9 mouse cellular contexts compared by ENCODE assay signal in the genomic region with DNA sequence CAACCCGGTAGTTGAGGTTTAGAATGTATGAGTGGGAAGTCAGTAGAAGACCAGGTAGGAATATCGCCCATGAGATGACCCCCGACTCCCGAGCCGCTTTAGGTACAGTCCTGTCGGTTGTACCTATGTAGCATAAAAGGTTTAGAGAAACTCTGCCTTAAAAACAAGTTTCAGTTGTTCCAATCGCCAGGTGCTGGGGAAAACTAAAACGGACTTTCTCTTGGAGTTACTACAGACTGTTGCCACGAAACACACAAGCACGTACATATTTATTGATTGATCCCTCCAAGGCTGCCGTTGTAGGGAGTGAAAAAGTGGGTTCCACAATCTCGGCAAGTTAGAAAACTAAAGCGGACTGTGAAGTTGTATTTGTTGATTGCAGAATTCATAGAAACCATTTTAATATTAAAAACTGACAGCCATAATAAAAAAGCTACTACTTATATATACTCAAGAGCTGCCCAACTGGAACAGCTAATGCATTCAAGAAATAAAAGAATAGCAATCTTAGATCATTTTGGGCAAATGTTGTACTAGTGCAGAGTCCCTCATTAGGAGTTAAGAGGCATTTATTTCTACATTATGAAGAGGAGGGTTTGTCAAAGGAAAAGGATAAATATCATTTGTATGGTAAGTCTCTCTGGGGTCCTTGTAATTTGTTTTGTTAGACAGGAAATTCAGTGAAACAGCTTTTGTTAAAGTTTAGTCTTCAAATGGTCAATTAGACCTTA. TPM values are rescaled to one million over a fixed set of nuclear protein-coding genes. Genes with fewer than 3 reads are reported as not detected.
DNase-seq lines count a peak whose midpoint lies in the region; ATAC-seq and TF ChIP-seq lines count a peak whose summit lies in the region.
"Had no signal": no experiment of that assay in that cellular context is flagged by ENCODE, and none has a peak within 500 bp of the region (broad histone marks: within the 10 kb centered on the region; RNA-seq: fewer than 3 reads in every experiment).

No protein-coding gene starts in this region.

- TF ChIP-seq CTCF in CH12.LX (conservative IDR thresholded peaks at IDR 0.05 in 1 of 2, IDR thresholded peaks at IDR 0.05 in 1 of 2; ENCODE audit: low read depth in 2 of 2, low read length in 2 of 2), result no peak

- TF ChIP-seq POLR2A in CH12.LX (IDR thresholded peaks at IDR 0.05; ENCODE audit: low read depth, low read length), result no peak

- H3K27ac ChIP-seq in heart, embryonic 12.5 days (ENCODE audit: poor library complexity, severe bottlenecking), result peak overlapping the region; percentile 93
- no peak overlapping the region for H3K27ac ChIP-seq in CH12.LX (ENCODE audit: insufficient read depth, low read depth)
- peak overlapping the region; percentile 97 for H3K27ac ChIP-seq in forebrain, embryonic 12.5 days
- H3K27ac ChIP-seq in liver, embryonic 15.5 days (replicated peaks), result peak overlapping the region; percentile 97

- in situ Hi-C loops in CH12.LX (cut with MboI; ENCODE audit: low pct_ligation_motif_present, low pct_unique_long_range_greater_than_20kb, low sequenced_read_pairs), result no loop called here

- no peaks in the 10 kb centered on the region for H3K9me3 ChIP-seq in heart, embryonic 12.5 days (replicated peaks)
- H3K9me3 ChIP-seq in CH12.LX (replicated peaks; ENCODE audit: low read length), result peaks cover 2% of the 10 kb centered on the region
- no peaks in the 10 kb centered on the region for H3K9me3 ChIP-seq in forebrain, embryonic 12.5 days
- H3K9me3 ChIP-seq in liver, embryonic 15.5 days (replicated peaks), result no peaks in the 10 kb centered on the region

- no peak for TF ChIP-seq EP300 in CH12.LX (IDR thresholded peaks at IDR 0.05; ENCODE audit: low read length)

- ATAC-seq in heart, embryonic 12.5 days (ENCODE audit: insufficient number of reproducible peaks, low FRiP score), result no peak; the same call in 1 of the 2 replicates
- 0 out of 2 replicates have a peak, but pooled peaks have one; percentile 1 for ATAC-seq in forebrain, embryonic 12.5 days (ENCODE audit: low FRiP score)
- no peak; the same call in 1 of the 2 replicates for ATAC-seq in liver, embryonic 15.5 days (ENCODE audit: insufficient read depth)

- DNase-seq in heart, adult 8-10 months (ENCODE audit: low spot score), result no peak
- DNase-seq in CH12.LX (ENCODE audit: extremely low read depth), result peak; percentile 21
- no peak for DNase-seq in urinary bladder, postnatal 25 days (ENCODE audit: low spot score)
- no peak for DNase-seq in layer of hippocampus, postnatal 14 days (ENCODE audit: low spot score in 2 of 2)
- DNase-seq in embryo, embryonic 11 days, result no peak

- peak overlapping the region; percentile 78 for H3K4me2 ChIP-seq in heart, embryonic 12.5 days
- H3K4me2 ChIP-seq in CH12.LX (ENCODE audit: insufficient read depth, low read depth, poor library complexity, severe bottlenecking), result peak overlapping the region; percentile 95
- peak overlapping the region; percentile 88 for H3K4me2 ChIP-seq in forebrain, embryonic 12.5 days
- H3K4me2 ChIP-seq in liver, embryonic 15.5 days, result peak overlapping the region; percentile 97

- dilution Hi-C loops in CH12.LX (cut with MboI; ENCODE audit: extremely low pct_ligation_motif_present, extremely low pct_unique_long_range_greater_than_20kb, low sequenced_read_pairs), result no loop called here

- no peak for TF ChIP-seq RAD21 in CH12.LX (IDR thresholded peaks at IDR 0.05; ENCODE audit: low read depth, low read length)

- H3K4me3 ChIP-seq in heart, embryonic 12.5 days, result peak overlapping the region; percentile 94
- peak overlapping the region; percentile 83 to 99 (median 95) for H3K4me3 ChIP-seq in CH12.LX (replicated peaks in 1 of 3; ENCODE audit: low read depth in 2 of 3, low read length in 2 of 3, poor library complexity in 1 of 3)
- H3K4me3 ChIP-seq in forebrain, embryonic 12.5 days (replicated peaks), result peak overlapping the region; percentile 77
- peak overlapping the region; percentile 87 for H3K4me3 ChIP-seq in liver, embryonic 15.5 days (replicated peaks)

- peaks cover 8% of the 10 kb centered on the region for H3K4me1 ChIP-seq in heart, embryonic 12.5 days (replicated peaks)
- peaks cover 3 to 46% of the 10 kb centered on the region in 2 experiments; a peak in 3 of 4 replicates for H3K4me1 ChIP-seq in CH12.LX (ENCODE audit: control insufficient read depth in 1 of 2, insufficient read depth in 2 of 2)
- peaks cover 16% of the 10 kb centered on the region for H3K4me1 ChIP-seq in forebrain, embryonic 12.5 days
- H3K4me1 ChIP-seq in liver, embryonic 15.5 days (replicated peaks), result peaks cover 15% of the 10 kb centered on the region

- 5% methylated on average over 13 of the region's 13 CpGs for WGBS in heart, embryonic 12.5 days
- 9% methylated on average over 13 of the region's 13 CpGs for WGBS in forebrain, embryonic 12.5 days
- WGBS in liver, embryonic 15.5 days (ENCODE audit: insufficient replicate concordance), result 1% methylated on average over 13 of the region's 13 CpGs

- peak overlapping the region; percentile 95 for H3K9ac ChIP-seq in heart, embryonic 12.5 days
- peak overlapping the region; percentile 95 for H3K9ac ChIP-seq in CH12.LX (ENCODE audit: insufficient read depth, low read depth)
- H3K9ac ChIP-seq in forebrain, embryonic 12.5 days, result peak overlapping the region; percentile 90
- H3K9ac ChIP-seq in liver, embryonic 15.5 days, result peak overlapping the region; percentile 96

- peaks cover 41% of the 10 kb centered on the region for H3K79me2 ChIP-seq in CH12.LX (replicated peaks; ENCODE audit: control insufficient read depth, extremely low read depth, insufficient read depth, poor library complexity, severe bottlenecking)

- peaks cover 5% of the 10 kb centered on the region; the same call in 1 of the 2 replicates for H3K36me3 ChIP-seq in heart, embryonic 12.5 days
- H3K36me3 ChIP-seq in CH12.LX (replicated peaks in 1 of 2; ENCODE audit: control insufficient read depth in 1 of 2, insufficient read depth in 1 of 2, low read length in 1 of 2), result peaks cover 2 to 21% of the 10 kb centered on the region in 2 experiments
- H3K36me3 ChIP-seq in forebrain, embryonic 12.5 days (replicated peaks), result no peaks in the 10 kb centered on the region
- peaks cover 5% of the 10 kb centered on the region; the same call in 1 of the 2 replicates for H3K36me3 ChIP-seq in liver, embryonic 15.5 days (replicated peaks)

- no peaks in the 10 kb centered on the region for H3K27me3 ChIP-seq in heart, embryonic 12.5 days (replicated peaks)
- no peaks in the 10 kb centered on the region for H3K27me3 ChIP-seq in CH12.LX (replicated peaks)
- H3K27me3 ChIP-seq in forebrain, embryonic 12.5 days, result no peaks in the 10 kb centered on the region
- H3K27me3 ChIP-seq in liver, embryonic 15.5 days, result no peaks in the 10 kb centered on the region
- H3K27me3 ChIP-seq: Patski had no signal

TF ChIP-seq in CH12.LX, 34 proteins besides CTCF, POLR2A, EP300 and RAD21:
- 0 out of 2 replicates have a peak, but pooled peaks have one; percentile 2 for TF ChIP-seq CHD1 (IDR thresholded peaks at IDR 0.05; ENCODE audit: low read depth, low read length)
- 0 out of 2 replicates have a peak, but pooled peaks have one; percentile 36 for TF ChIP-seq MAZ (IDR thresholded peaks at IDR 0.05; ENCODE audit: low read depth, low read length)
- TF ChIP-seq UBTF (IDR thresholded peaks at IDR 0.05; ENCODE audit: low read depth, low read length), result no peak
- TF ChIP-seq ZKSCAN1 (IDR thresholded peaks at IDR 0.05; ENCODE audit: borderline replicate concordance, low read depth, low read length), result no peak
- TF ChIP-seq TBP (conservative IDR thresholded peaks at IDR 0.05; ENCODE audit: low read depth, low read length), result peak; percentile 19; the same call in 1 of the 2 replicates
- no peak for TF ChIP-seq RCOR1 (conservative IDR thresholded peaks at IDR 0.05; ENCODE audit: low read depth, low read length)
- TF ChIP-seq NRF1 (IDR thresholded peaks at IDR 0.05; ENCODE audit: low read depth, low read length), result no peak
- no peak for TF ChIP-seq ZC3H11A (IDR thresholded peaks at IDR 0.05; ENCODE audit: low read depth, low read length)
- TF ChIP-seq E2F4 (IDR thresholded peaks at IDR 0.05; ENCODE audit: insufficient replicate concordance, low read depth, low read length), result no peak
- peak; percentile 3; the same call in 1 of the 2 replicates for TF ChIP-seq SIN3A (IDR thresholded peaks at IDR 0.05; ENCODE audit: low read length)
- TF ChIP-seq NELFE (IDR thresholded peaks at IDR 0.05; ENCODE audit: low read depth, low read length), result no peak
- TF ChIP-seq HCFC1 (IDR thresholded peaks at IDR 0.05; ENCODE audit: low read depth, low read length), result no peak; the same call in 1 of the 2 replicates
- TF ChIP-seq MAX (IDR thresholded peaks at IDR 0.05; ENCODE audit: low read length), result no peak
TF ChIP-seq in CH12.LX: peak in this region for 4.

RNA-seq across cellular contexts. Expression of gene Ppp4r3b, which starts 1.2 kb away (rescaled TPM):
- 47.8 and 49.1 TPM in 2 replicates for polyA plus RNA-seq in heart, embryonic 12.5 days (2016; fragmentation: Nextera tagmentation; extraction: Ambion mirVana)
- total RNA-seq in heart, adult 8-10 months (2022), result 10 to 100 TPM; 29.6 to 34.9 (median 34.0) TPM
- total RNA-seq in CH12.LX (2012; rRNA removed), result 95.5 and 104 TPM in 2 replicates
- 127 and 161 TPM in 2 replicates for total RNA-seq in CH12.LX (2014; rRNA removed)
- polyA plus RNA-seq in CH12.LX (2012; ENCODE audit: insufficient read length, low read depth), result 81.4 and 116 TPM in 2 replicates
- polyA plus RNA-seq in forebrain, embryonic 12.5 days (2016; fragmentation: Nextera tagmentation; extraction: Ambion mirVana), result 122 and 128 TPM in 2 replicates
- polyA plus RNA-seq in liver, embryonic 15.5 days (2015; fragmentation: Nextera tagmentation; extraction: Ambion mirVana), result 39.2 and 42.7 TPM in 2 replicates
- 10 to 100 TPM; 49.7 to 55.3 TPM for total RNA-seq in layer of hippocampus, postnatal 14 days (2021)

RNA-seq across cellular contexts. Expression of gene Pnpt1, which starts 43.3 kb away (rescaled TPM):
- polyA plus RNA-seq in heart, embryonic 12.5 days (2016; fragmentation: Nextera tagmentation; extraction: Ambion mirVana), result 47.7 and 48.2 TPM in 2 replicates
- 10 to 100 TPM; 23.9 to 32.3 (median 25.6) TPM for total RNA-seq in heart, adult 8-10 months (2022)
- 65.5 and 73.9 TPM in 2 replicates for total RNA-seq in CH12.LX (2012; rRNA removed)
- 137 and 158 TPM in 2 replicates for total RNA-seq in CH12.LX (2014; rRNA removed)
- polyA plus RNA-seq in CH12.LX (2012; ENCODE audit: insufficient read length, low read depth), result 71.3 and 73.6 TPM in 2 replicates
- 37.3 and 39.5 TPM in 2 replicates for polyA plus RNA-seq in forebrain, embryonic 12.5 days (2016; fragmentation: Nextera tagmentation; extraction: Ambion mirVana)
- 25.1 and 26.0 TPM in 2 replicates for polyA plus RNA-seq in liver, embryonic 15.5 days (2015; fragmentation: Nextera tagmentation; extraction: Ambion mirVana)
- total RNA-seq in layer of hippocampus, postnatal 14 days (2021), result 10 to 100 TPM; 24.2 to 24.9 TPM
